Mouse (Mus musculus) WW6 (cell line): ENCODE results near the gene H2-M10.2.
"Not testable (repeated sequence)": the region's sequence is repeated elsewhere in the genome, so short reads cannot be mapped to it uniquely, and the experiment has no call there.

Source experiments
- DNase-seq: peaks from one replicate; pipeline ENCODE4 v3.0.0-alpha.2; 2013; ENCODE audit warnings: low read depth, low spot score

H2-M10.2 gene

GRCm38 (mm10) chr17:36252250-36252876 is 33.9 kb downstream of the H2-M10.2 start:
- no peak for DNase-seq

GRCm38 (mm10) chr17:36248886-36249285 is 37.4 kb downstream of the H2-M10.2 start:
- DNase-seq: no peak

GRCm38 (mm10) chr17:36245741-36246140 is 40.5 kb downstream of the H2-M10.2 start:
- DNase-seq: no peak

- no peak for DNase-seq
Observed at GRCm38 (mm10) chr17:36244031-36244430, 42.3 kb downstream of the H2-M10.2 start.

- DNase-seq: no peak
Observed at GRCm38 (mm10) chr17:36240637-36241213, 45.6 kb downstream of the H2-M10.2 start.

GRCm38 (mm10) chr17:36237321-36237921 is 48.9 kb downstream of the H2-M10.2 start:
- DNase-seq: no peak

- not testable (repeated sequence) for DNase-seq
Observed at GRCm38 (mm10) chr17:36235300-36235699, 51.0 kb downstream of the H2-M10.2 start.
